Mouse (Mus musculus) neural tube, embryonic 12.5 days (tissue): ENCODE results near the gene Rabep2. TPM values are rescaled to one million over a fixed set of nuclear protein-coding genes. Genes with fewer than 3 reads are reported as not detected.
"Not testable (repeated sequence)": the region's sequence is repeated elsewhere in the genome, so short reads cannot be mapped to it uniquely, and the experiment has no call there.

ENCODE experiments used
- ATAC-seq: fragments of 200-750 bp; cut with Nextera tagmentation; 2 replicates; pipeline ENCODE4 v1.8.0; 2017; ENCODE audit warnings: low read depth, mild to moderate bottlenecking, moderate TSS enrichment, moderate library complexity; ENCODE audit not compliant: low FRiP score
- H3K27ac ChIP-seq: fragments of 300-500 bp; sonication (generic); 2 replicates; pipeline ENCODE4 v1.5.1; 2016
- H3K27me3 ChIP-seq: fragments of 300-500 bp; sonication (generic); replicated peaks from 2 replicates; pipeline ENCODE4 v1.6.1; 2016; ENCODE audit warnings: mild to moderate bottlenecking
- H3K36me3 ChIP-seq: fragments of 300-500 bp; sonication (generic); 2 replicates; pipeline ENCODE4 v1.6.1; 2016; ENCODE audit warnings: mild to moderate bottlenecking
- H3K4me1 ChIP-seq: fragments of 300-500 bp; sonication (generic); 2 replicates; pipeline ENCODE4 v1.6.1; 2016
- H3K4me2 ChIP-seq: fragments of 300-500 bp; sonication (generic); replicated peaks from 2 replicates; pipeline ENCODE4 v1.6.1; 2016; ENCODE audit warnings: mild to moderate bottlenecking
- H3K4me3 ChIP-seq: fragments of 300-500 bp; sonication (generic); 2 replicates; pipeline ENCODE4 v1.5.1; 2016
- H3K9ac ChIP-seq: fragments of 300-500 bp; sonication (generic); 2 replicates; pipeline ENCODE4 v1.6.1; 2016; ENCODE audit warnings: mild to moderate bottlenecking
- H3K9me3 ChIP-seq: fragments of 300-500 bp; sonication (generic); 2 replicates; pipeline ENCODE4 v1.6.1; 2016; ENCODE audit warnings: mild to moderate bottlenecking
- WGBS: fragments of 180-500 bp; shearing (Covaris S2); methylation state at CpG from one replicate; pipeline ENCODE4 v1.1.7; 2016; 5-methylcytosine and 5-hydroxymethylcytosine counted together
- polyA plus RNA-seq: library from polyadenylated mRNA; unstranded; fragments of >200 nt; fragmentation: Nextera tagmentation; extraction: Ambion mirVana; gene quantifications from 2 replicates; pipeline ENCODE4 v1.2.1, GENCODE M21; 2016

Gene Rabep2
- polyA plus RNA-seq, 1 experiment from 2014 or later = 26.8 TPM

GRCm38 (mm10) chr7:126482392-126482871 lies 53.9 kb downstream of the Rabep2 start:
- H3K4me3 ChIP-seq = peak overlapping the region; percentile 18
- H3K9me3 ChIP-seq = no peaks in the 10 kb centered on the region
- no peaks in the 10 kb centered on the region for H3K36me3 ChIP-seq
- peak; percentile 54; the same call in 1 of the 2 replicates for ATAC-seq
- no peak overlapping the region for H3K27ac ChIP-seq
- no peaks in the 10 kb centered on the region for H3K27me3 ChIP-seq
- 0 out of 2 replicates have a peak, but pooled peaks cover 2% of the 10 kb centered on the region for H3K4me1 ChIP-seq
- H3K4me2 ChIP-seq = peak overlapping the region; percentile 56
- WGBS = under 1% methylated on average over 23 of the region's 23 CpGs
- H3K9ac ChIP-seq = peak overlapping the region; percentile 29

- Histone ChIP-seq H3K9me3 (no peaks in the 10 kb centered on the region), H3K9ac (peak within 1 kb of the TSS; percentile 57), H3K36me3 (peaks cover 30% of the 10 kb centered on the region), H3K27me3 (no peaks in the 10 kb centered on the region), H3K4me3 (peak within 1 kb of the TSS; percentile 78), H3K4me1 (peaks cover 10% of the 10 kb centered on the region), H3K27ac (no peak within 1 kb of the TSS), H3K4me2 (peak within 1 kb of the TSS; percentile 85)
- WGBS = under 1% methylated on average over 32 of the region's 32 CpGs
- peak; percentile 90 for ATAC-seq
Measured at GRCm38 (mm10) chr7:126487052-126487483, 58.5 kb downstream of the Rabep2 start, which contains the start of gene Tufm. Gene Tufm (plus strand): TSS chr7:126487361.

GRCm38 (mm10) chr7:126487617-126488385 lies 59.2 kb downstream of the Rabep2 start:
- H3K27ac ChIP-seq, H3K9me3 ChIP-seq, H3K27me3 ChIP-seq, ATAC-seq, H3K4me1 ChIP-seq: not testable (repeated sequence)
- peak overlapping the region; percentile 57 for H3K9ac ChIP-seq
- peaks cover 37% of the 10 kb centered on the region for H3K36me3 ChIP-seq
- peak overlapping the region; percentile 78 for H3K4me3 ChIP-seq
- WGBS = 20% methylated on average over 25 of the region's 25 CpGs
- peak overlapping the region; percentile 85 for H3K4me2 ChIP-seq

- Histone ChIP-seq H3K27me3 (no peaks in the 10 kb centered on the region), H3K9me3 (no peaks in the 10 kb centered on the region), H3K9ac (no peak overlapping the region), H3K36me3 (peaks cover 69% of the 10 kb centered on the region), H3K4me2 (no peak overlapping the region), H3K4me3 (no peak overlapping the region), H3K27ac (no peak overlapping the region), H3K4me1 (peaks cover 7% of the 10 kb centered on the region)
- WGBS = 80% methylated on average over 1 of the region's 1 CpGs
- ATAC-seq = no peak
Measured at GRCm38 (mm10) chr7:126491005-126491404, 62.4 kb downstream of the Rabep2 start.

GRCm38 (mm10) chr7:126491973-126492372 lies 63.4 kb downstream of the Rabep2 start:
- H3K27me3 ChIP-seq = no peaks in the 10 kb centered on the region
- H3K4me3 ChIP-seq = 0 out of 2 replicates have a peak overlapping the region, but pooled peaks have one; percentile 3
- WGBS = 51% methylated on average over 11 of the region's 11 CpGs
- H3K4me2 ChIP-seq = no peak overlapping the region
- H3K4me1 ChIP-seq = peaks cover 7% of the 10 kb centered on the region
- H3K27ac ChIP-seq = 0 out of 2 replicates have a peak overlapping the region, but pooled peaks have one; percentile 12
- H3K9me3 ChIP-seq = no peaks in the 10 kb centered on the region
- peaks cover 79% of the 10 kb centered on the region for H3K36me3 ChIP-seq
- ATAC-seq = no peak
- no peak overlapping the region for H3K9ac ChIP-seq

- H3K4me3 ChIP-seq = no peak overlapping the region
- ATAC-seq = no peak
- H3K27ac ChIP-seq = no peak overlapping the region
- no peaks in the 10 kb centered on the region; the same call in 1 of the 2 replicates for H3K4me1 ChIP-seq
- no peak overlapping the region for H3K4me2 ChIP-seq
- no peaks in the 10 kb centered on the region for H3K27me3 ChIP-seq
- peaks cover 96% of the 10 kb centered on the region for H3K36me3 ChIP-seq
- H3K9me3 ChIP-seq = no peaks in the 10 kb centered on the region
- WGBS = 95% methylated on average over 6 of the region's 6 CpGs
- no peak overlapping the region for H3K9ac ChIP-seq
Measured at GRCm38 (mm10) chr7:126494120-126494519, 65.6 kb downstream of the Rabep2 start.

- Histone ChIP-seq H3K4me3 (no peak overlapping the region), H3K9ac (no peak overlapping the region), H3K36me3 (peaks cover 97% of the 10 kb centered on the region), H3K4me1 (peaks cover 10% of the 10 kb centered on the region), H3K27me3 (no peaks in the 10 kb centered on the region), H3K4me2 (no peak overlapping the region), H3K9me3 (no peaks in the 10 kb centered on the region), H3K27ac (no peak overlapping the region)
- WGBS = 94% methylated on average over 5 of the region's 5 CpGs
- no peak for ATAC-seq
Measured at GRCm38 (mm10) chr7:126496475-126496874, 67.9 kb downstream of the Rabep2 start.

- H3K36me3 ChIP-seq = peaks cover 83% of the 10 kb centered on the region
- 88% methylated on average over 12 of the region's 12 CpGs for WGBS
- no peak for ATAC-seq
Measured at GRCm38 (mm10) chr7:126497966-126498365, 69.4 kb downstream of the Rabep2 start.

More at GRCm38 (mm10) chr7:126497966-126498365, 69.4 kb downstream of the Rabep2 start:
- no peaks in the 10 kb centered on the region for H3K27me3 ChIP-seq
- H3K4me1 ChIP-seq = peaks cover 12% of the 10 kb centered on the region
- H3K9ac ChIP-seq = no peak overlapping the region
- H3K4me3 ChIP-seq = no peak overlapping the region
- no peak overlapping the region for H3K4me2 ChIP-seq
- H3K9me3 ChIP-seq = no peaks in the 10 kb centered on the region
- no peak overlapping the region for H3K27ac ChIP-seq

Other genes starting within 250 kb of the Rabep2 start
- 66.6 and 75.4 TPM in 2 replicates for gene Xpo6, start 228.3 kb upstream of the Rabep2 start, polyA plus RNA-seq
- gene Sbk1, start 156.1 kb upstream of the Rabep2 start, polyA plus RNA-seq = 322 and 342 TPM in 2 replicates
- gene Lat, start 59.2 kb upstream of the Rabep2 start, polyA plus RNA-seq = 1.2 and 1.7 TPM in 2 replicates
- 70.2 and 72.6 TPM in 2 replicates for gene Spns1, start 51.3 kb upstream of the Rabep2 start, polyA plus RNA-seq
- 3.2 and 4.2 TPM in 2 replicates for gene Nfatc2ip, start 32.0 kb upstream of the Rabep2 start, polyA plus RNA-seq
- gene Cd19, start 13.9 kb upstream of the Rabep2 start, polyA plus RNA-seq = not detected in 2 replicates
- 10.2 and 16.5 TPM in 2 replicates for gene Atp2a1, start 34.3 kb downstream of the Rabep2 start, polyA plus RNA-seq
- 60.5 and 62.9 TPM in 2 replicates for gene Sh2b1, start 46.7 kb downstream of the Rabep2 start, polyA plus RNA-seq
- gene Tufm, start 58.6 kb downstream of the Rabep2 start, polyA plus RNA-seq = 121 and 136 TPM in 2 replicates
- 74.7 and 81.0 TPM in 2 replicates for gene Atxn2l, start 74.7 kb downstream of the Rabep2 start, polyA plus RNA-seq
- 207 and 208 TPM in 2 replicates for gene Eif3c, start 137.7 kb downstream of the Rabep2 start, polyA plus RNA-seq
- gene Apobr, start 156.2 kb downstream of the Rabep2 start, polyA plus RNA-seq = 0.27 and 0.40 TPM in 2 replicates
- 26.1 and 28.2 TPM in 2 replicates for gene Cln3, start 157.1 kb downstream of the Rabep2 start, polyA plus RNA-seq
- not detected in 2 replicates for gene Il27, start 166.2 kb downstream of the Rabep2 start, polyA plus RNA-seq
- gene Nupr1, start 202.1 kb downstream of the Rabep2 start, polyA plus RNA-seq = 2.9 and 4.5 TPM in 2 replicates
- gene Sgf29, start 220.6 kb downstream of the Rabep2 start, polyA plus RNA-seq = 40.0 and 53.2 TPM in 2 replicates
- 0.54 and 0.79 TPM in 2 replicates for gene Sult1a1, start 247.7 kb downstream of the Rabep2 start, polyA plus RNA-seq